Mouse (Mus musculus): Measurements from ENCODE around the gene Smad3.

- TF ChIP-seq POLR2A (IDR thresholded peaks at IDR 0.05; ENCODE audit: low read depth, low read length) (peak; percentile 90), CTCF (conservative IDR thresholded peaks at IDR 0.05; ENCODE audit: insufficient read depth, insufficient read length, low read depth, low read length) (no peak)
Observed at GRCm38 (mm10) chr9:63757865-63758440, at the start of gene Smad3.
